In genomic region chr5:30721935-30722334, GRCm38 (mm10) we compare ENCODE assay signal across 19 mouse cellular contexts.
"Had no signal": no experiment of that assay in that cellular context is flagged by ENCODE, and none has a peak within 500 bp of the region (broad histone marks: within the 10 kb centered on the region; RNA-seq: fewer than 3 reads in every experiment).

No protein-coding gene starts in this region.

- H3K4me3 ChIP-seq: limb, embryonic 13.5 days; liver, embryonic 12.5 days; liver, embryonic 15.5 days; lung, embryonic 15.5 days; megakaryocyte, embryonic 14.5 days; midbrain, embryonic 10.5 days; neural tube, embryonic 12.5 days; neural tube, embryonic 15.5 days had no signal

- H3K36me3 ChIP-seq: limb, embryonic 13.5 days; liver, embryonic 12.5 days; liver, embryonic 15.5 days; lung, embryonic 15.5 days had no signal

- H3K27ac ChIP-seq: limb, embryonic 13.5 days; liver, embryonic 12.5 days; liver, embryonic 15.5 days; lung, embryonic 15.5 days; midbrain, embryonic 10.5 days; neural tube, embryonic 12.5 days; neural tube, embryonic 15.5 days had no signal

- H3K4me1 ChIP-seq: limb, embryonic 13.5 days; liver, embryonic 12.5 days; liver, embryonic 15.5 days; megakaryocyte, embryonic 14.5 days had no signal

- H3K27me3 ChIP-seq: limb, embryonic 13.5 days; liver, embryonic 12.5 days; liver, embryonic 15.5 days; lung, embryonic 15.5 days; neural tube, embryonic 12.5 days; neural tube, embryonic 15.5 days had no signal

- DNase-seq: kidney, adult 18-20 months; kidney, adult 9 months; kidney, postnatal 14 days; left cerebral cortex, postnatal 4 days; liver; lung, adult 18-20 months; lung, postnatal 10 days; lung, postnatal 36 days; midbrain, embryonic 14.5 days; thymus, adult 18-20 months; thymus, postnatal 4 days had no signal

- H3K9me3 ChIP-seq: limb, embryonic 13.5 days; liver, embryonic 12.5 days; liver, embryonic 15.5 days; lung, embryonic 15.5 days; midbrain, embryonic 10.5 days; neural tube, embryonic 12.5 days; neural tube, embryonic 15.5 days had no signal
